Mouse (Mus musculus) kidney, adult 2 months (tissue): ENCODE results near the gene P2rx2.

Experiments
- CTCF ChIP-seq: fragments of 200-500 bp; conservative IDR thresholded peaks from 2 replicates; pipeline ENCODE4 v1.5.1; 2011; ENCODE audit warnings: low read depth, mild to moderate bottlenecking, control low read depth, low read length, moderate library complexity, mixed read lengths; ENCODE audit not compliant: insufficient read depth, insufficient read length
- POLR2A ChIP-seq: fragments of 200-500 bp; IDR thresholded peaks from one replicate; pipeline ENCODE4 v1.6.1; 2011; ENCODE audit warnings: low read depth, low read length, control low read depth

DNA sequence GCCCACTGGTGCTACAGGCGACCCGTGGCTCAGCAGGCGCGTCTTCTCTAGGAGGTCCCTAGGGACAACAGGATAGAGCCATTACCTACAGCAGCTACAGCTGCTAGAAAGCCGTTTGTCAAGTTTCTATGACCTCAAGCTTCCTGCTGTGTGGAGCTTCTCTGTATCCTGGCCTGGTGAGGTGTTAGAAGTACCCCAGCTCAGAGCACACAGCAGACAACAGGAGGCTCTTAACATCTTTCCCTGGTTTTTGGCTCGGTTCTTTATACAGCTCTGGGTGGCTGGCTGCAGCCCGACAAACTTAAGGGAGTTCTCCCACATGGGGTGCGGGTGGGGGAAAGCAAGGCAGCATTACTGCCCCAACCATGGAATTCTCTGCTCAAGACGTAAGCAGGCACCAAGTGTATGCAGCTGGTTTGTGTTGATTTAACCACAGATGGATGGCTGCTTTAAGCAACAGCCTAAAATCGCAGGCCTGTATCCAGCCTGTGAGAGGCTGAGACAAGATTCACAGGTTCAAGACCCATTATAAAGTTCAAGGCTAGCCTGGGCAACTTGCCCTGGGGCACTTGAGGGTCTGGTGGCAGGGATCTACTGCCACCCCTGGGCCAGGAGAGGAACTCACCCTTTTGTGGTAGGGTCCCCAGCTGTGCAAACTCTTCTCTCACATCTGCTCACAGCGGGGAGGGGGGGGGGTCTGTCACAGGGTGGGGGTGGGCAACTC is 21.0 kb upstream of the P2rx2 start:
- TF ChIP-seq CTCF, result no peak
- TF ChIP-seq POLR2A, result no peak
